Mouse (Mus musculus): Measurements from ENCODE around the gene Eef1akmt1.

Gene Eef1akmt1

DNA sequence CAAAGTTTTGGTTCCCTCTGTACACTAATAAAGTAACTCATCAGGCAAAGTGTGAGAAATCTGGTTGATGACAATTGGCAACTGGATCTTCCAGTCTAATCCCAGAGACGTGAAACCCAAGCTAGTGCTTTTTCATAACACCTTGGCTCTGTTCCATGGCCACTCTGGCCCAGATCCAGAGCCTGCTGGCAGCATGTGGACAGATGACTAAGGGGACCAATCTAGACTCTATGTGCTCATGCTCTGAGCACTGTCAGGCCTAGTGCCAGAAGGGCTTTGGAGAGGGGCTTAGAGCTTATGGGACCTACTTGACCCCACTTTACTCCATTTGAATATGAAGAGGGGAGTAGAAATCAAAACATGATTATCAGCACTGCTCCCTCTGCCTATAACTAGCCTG lies 36.1 kb upstream of the Eef1akmt1 start:
- Histone ChIP-seq H3K36me3 (ENCODE audit: insufficient read depth, low read length) (peaks cover 79% of the 10 kb centered on the region), H3K9me3 (ENCODE audit: low read length) (no peaks in the 10 kb centered on the region), H3K27me3 (ENCODE audit: insufficient read depth, low read length) (no peaks in the 10 kb centered on the region), H3K4me3 (replicated peaks; ENCODE audit: low read length) (no peak overlapping the region), H3K4me1 (replicated peaks; ENCODE audit: low read depth, low read length) (peaks cover 32% of the 10 kb centered on the region)
- no peak for TF ChIP-seq CTCF (conservative IDR thresholded peaks at IDR 0.05; ENCODE audit: low read length)
- TF ChIP-seq NANOG (IDR thresholded peaks at IDR 0.05; ENCODE audit: borderline replicate concordance, low read length) = no peak

DNA sequence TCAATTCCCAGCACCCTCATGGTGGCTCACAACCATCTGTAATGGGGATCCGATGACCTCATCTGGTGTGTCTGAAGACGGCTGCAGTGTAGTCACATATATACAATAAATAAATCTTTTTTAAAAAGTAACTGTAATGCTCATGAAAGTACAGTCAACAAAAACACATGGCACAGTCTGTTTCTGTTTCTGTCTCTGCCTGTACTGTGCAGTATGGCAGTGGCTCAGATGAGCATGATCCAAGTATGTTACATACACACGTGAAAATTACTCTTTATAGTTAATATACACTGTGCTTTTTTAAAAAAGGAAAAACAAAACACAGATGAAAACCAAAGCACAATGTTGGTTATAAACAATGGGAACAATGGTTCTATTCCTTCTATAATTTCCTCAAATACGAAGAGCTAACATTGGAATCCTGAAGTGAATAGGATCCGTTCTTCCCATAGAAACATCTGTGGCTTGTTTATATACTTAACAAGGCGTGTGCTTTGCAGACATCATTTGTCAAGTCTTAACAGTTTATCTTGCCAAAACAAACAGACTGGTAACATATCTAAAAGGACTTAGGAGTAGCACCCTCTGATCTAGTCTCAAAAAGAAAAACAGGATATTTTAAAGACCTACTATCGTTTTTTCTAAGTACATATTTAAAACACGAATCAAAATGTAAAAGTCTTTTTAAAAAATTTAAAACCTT lies 35.4 kb upstream of the Eef1akmt1 start:
- no peaks in the 10 kb centered on the region for H3K27me3 ChIP-seq (ENCODE audit: insufficient read depth, low read length)
- peaks cover 27% of the 10 kb centered on the region for H3K4me1 ChIP-seq (replicated peaks; ENCODE audit: low read depth, low read length)
- TF ChIP-seq CTCF (conservative IDR thresholded peaks at IDR 0.05; ENCODE audit: low read length) (no peak), NANOG (IDR thresholded peaks at IDR 0.05; ENCODE audit: borderline replicate concordance, low read length) (no peak), POU5F1 (IDR thresholded peaks at IDR 0.05; ENCODE audit: borderline replicate concordance, low read length) (no peak)
- H3K9me3 ChIP-seq (ENCODE audit: low read length) = no peaks in the 10 kb centered on the region
- H3K36me3 ChIP-seq (ENCODE audit: insufficient read depth, low read length) = peaks cover 82% of the 10 kb centered on the region
- no peak overlapping the region for H3K4me3 ChIP-seq (replicated peaks; ENCODE audit: low read length)

- no peak for TF ChIP-seq NANOG (IDR thresholded peaks at IDR 0.05; ENCODE audit: borderline replicate concordance, low read length)
- TF ChIP-seq CTCF (conservative IDR thresholded peaks at IDR 0.05; ENCODE audit: low read length) = no peak
- TF ChIP-seq POU5F1 (IDR thresholded peaks at IDR 0.05; ENCODE audit: borderline replicate concordance, low read length) = no peak
- no peaks in the 10 kb centered on the region for H3K4me1 ChIP-seq (replicated peaks; ENCODE audit: low read depth, low read length)
- H3K36me3 ChIP-seq (ENCODE audit: insufficient read depth, low read length) = peaks cover 94% of the 10 kb centered on the region
- no peak overlapping the region for H3K4me3 ChIP-seq (replicated peaks; ENCODE audit: low read length)
- no peaks in the 10 kb centered on the region for H3K27me3 ChIP-seq (ENCODE audit: insufficient read depth, low read length)
- H3K9me3 ChIP-seq (ENCODE audit: low read length) = no peaks in the 10 kb centered on the region
Observed at GRCm38 (mm10) chr14:57593279-57593678, 21.9 kb upstream of the Eef1akmt1 start.

GRCm38 (mm10) chr14:57591830-57592229 lies 20.4 kb upstream of the Eef1akmt1 start:
- Histone ChIP-seq H3K4me3 (replicated peaks; ENCODE audit: low read length) (no peak overlapping the region), H3K27me3 (ENCODE audit: insufficient read depth, low read length) (no peaks in the 10 kb centered on the region), H3K36me3 (ENCODE audit: insufficient read depth, low read length) (peaks cover 95% of the 10 kb centered on the region), H3K4me1 (replicated peaks; ENCODE audit: low read depth, low read length) (no peaks in the 10 kb centered on the region), H3K9me3 (ENCODE audit: low read length) (no peaks in the 10 kb centered on the region)
- TF ChIP-seq POU5F1 (IDR thresholded peaks at IDR 0.05; ENCODE audit: borderline replicate concordance, low read length) (no peak), NANOG (IDR thresholded peaks at IDR 0.05; ENCODE audit: borderline replicate concordance, low read length) (no peak), CTCF (conservative IDR thresholded peaks at IDR 0.05; ENCODE audit: low read length) (no peak)

GRCm38 (mm10) chr14:57576364-57577060 lies 5.1 kb upstream of the Eef1akmt1 start:
- peaks cover 44% of the 10 kb centered on the region for H3K36me3 ChIP-seq (ENCODE audit: insufficient read depth, low read length)
- H3K4me3 ChIP-seq (replicated peaks; ENCODE audit: low read length) = no peak overlapping the region
- no peak for TF ChIP-seq CTCF (conservative IDR thresholded peaks at IDR 0.05; ENCODE audit: low read length)
- TF ChIP-seq POU5F1 (IDR thresholded peaks at IDR 0.05; ENCODE audit: borderline replicate concordance, low read length) = no peak
- TF ChIP-seq NANOG (IDR thresholded peaks at IDR 0.05; ENCODE audit: borderline replicate concordance, low read length) = no peak
- H3K27me3 ChIP-seq (ENCODE audit: insufficient read depth, low read length) = no peaks in the 10 kb centered on the region
- H3K4me1 ChIP-seq (replicated peaks; ENCODE audit: low read depth, low read length) = peaks cover 36% of the 10 kb centered on the region
- H3K9me3 ChIP-seq (ENCODE audit: low read length) = no peaks in the 10 kb centered on the region

DNA sequence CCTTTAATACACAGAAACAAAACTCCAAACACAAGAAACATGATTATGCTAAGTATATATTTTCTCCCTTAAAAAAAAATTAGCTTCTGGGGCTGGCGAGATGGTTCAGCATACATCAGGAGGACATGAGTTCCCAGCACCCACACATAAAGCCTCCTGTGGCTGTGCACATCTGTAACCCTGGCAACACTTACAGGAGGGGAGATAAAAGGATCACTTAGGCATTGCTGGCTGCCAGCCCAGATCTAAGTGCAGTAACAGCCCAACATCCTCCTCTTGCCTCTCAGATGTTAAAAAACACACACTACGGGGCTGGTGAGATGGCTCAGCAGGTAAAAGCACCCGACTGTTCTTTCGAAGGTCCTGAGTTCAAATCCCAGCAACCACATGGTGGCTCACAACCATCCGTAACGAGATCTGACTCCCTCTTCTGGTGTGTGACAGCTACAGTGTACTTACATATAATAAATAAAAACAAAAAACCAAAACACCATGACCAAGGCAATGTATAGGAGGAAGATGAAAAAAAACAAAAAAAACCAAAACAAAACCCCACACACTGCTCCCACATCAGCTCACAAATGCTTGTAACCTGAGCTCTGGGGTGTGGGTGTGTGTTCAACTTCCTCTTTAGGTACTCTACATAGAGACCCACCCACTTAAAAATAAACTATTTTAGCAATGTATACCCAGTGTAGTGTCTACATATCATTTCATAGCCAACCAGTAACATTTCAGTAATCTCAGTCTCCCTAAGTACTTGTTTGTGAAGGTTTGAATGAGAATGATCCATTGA lies 3.6 kb upstream of the Eef1akmt1 start:
- Histone ChIP-seq H3K4me3 (replicated peaks; ENCODE audit: low read length) (no peak overlapping the region), H3K36me3 (ENCODE audit: insufficient read depth, low read length) (peaks cover 30% of the 10 kb centered on the region), H3K27me3 (ENCODE audit: insufficient read depth, low read length) (no peaks in the 10 kb centered on the region), H3K4me1 (replicated peaks; ENCODE audit: low read depth, low read length) (peaks cover 44% of the 10 kb centered on the region), H3K9me3 (ENCODE audit: low read length) (no peaks in the 10 kb centered on the region)
- no peak for TF ChIP-seq CTCF (conservative IDR thresholded peaks at IDR 0.05; ENCODE audit: low read length)
- TF ChIP-seq NANOG (IDR thresholded peaks at IDR 0.05; ENCODE audit: borderline replicate concordance, low read length) = no peak
- no peak for TF ChIP-seq POU5F1 (IDR thresholded peaks at IDR 0.05; ENCODE audit: borderline replicate concordance, low read length)

DNA sequence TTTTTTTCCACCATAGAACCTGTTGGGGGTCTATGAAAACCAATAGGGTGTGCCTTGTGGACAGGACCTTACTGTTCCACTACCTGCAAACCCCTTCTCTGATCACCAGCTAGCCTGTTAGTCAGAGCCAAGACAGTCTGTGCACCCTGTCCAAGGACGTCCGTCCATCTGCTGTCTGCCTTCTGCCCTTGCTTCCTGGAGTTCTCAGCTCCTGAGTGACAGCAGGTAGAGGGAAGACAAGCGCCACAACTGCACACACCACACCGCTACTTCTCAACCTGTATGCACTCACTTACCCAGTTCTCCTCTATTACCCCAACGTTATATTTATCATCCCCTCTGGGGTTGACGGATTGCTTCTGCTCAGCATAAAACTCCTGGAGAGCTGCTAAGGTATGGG lies 5.8 kb downstream of the Eef1akmt1 start:
- Histone ChIP-seq H3K4me1 (replicated peaks; ENCODE audit: low read depth, low read length) (peaks cover 37% of the 10 kb centered on the region), H3K27me3 (ENCODE audit: insufficient read depth, low read length) (no peaks in the 10 kb centered on the region), H3K36me3 (ENCODE audit: insufficient read depth, low read length) (peaks cover 41% of the 10 kb centered on the region), H3K9me3 (ENCODE audit: low read length) (no peaks in the 10 kb centered on the region), H3K4me3 (replicated peaks; ENCODE audit: low read length) (no peak overlapping the region)
- no peak for TF ChIP-seq POU5F1 (IDR thresholded peaks at IDR 0.05; ENCODE audit: borderline replicate concordance, low read length)
- no peak for TF ChIP-seq NANOG (IDR thresholded peaks at IDR 0.05; ENCODE audit: borderline replicate concordance, low read length)
- TF ChIP-seq CTCF (conservative IDR thresholded peaks at IDR 0.05; ENCODE audit: low read length) = no peak

GRCm38 (mm10) chr14:57556922-57557321 lies 14.5 kb downstream of the Eef1akmt1 start:
- H3K27me3 ChIP-seq (ENCODE audit: insufficient read depth, low read length) = no peaks in the 10 kb centered on the region; the same call in 1 of the 2 replicates
- no peaks in the 10 kb centered on the region for H3K9me3 ChIP-seq (ENCODE audit: low read length)
- TF ChIP-seq POU5F1 (IDR thresholded peaks at IDR 0.05; ENCODE audit: borderline replicate concordance, low read length) = no peak
- no peak for TF ChIP-seq NANOG (IDR thresholded peaks at IDR 0.05; ENCODE audit: borderline replicate concordance, low read length)
- no peak for TF ChIP-seq CTCF (conservative IDR thresholded peaks at IDR 0.05; ENCODE audit: low read length)
- H3K4me1 ChIP-seq (replicated peaks; ENCODE audit: low read depth, low read length) = peaks cover 20% of the 10 kb centered on the region
- peaks cover 10% of the 10 kb centered on the region; the same call in 1 of the 2 replicates for H3K36me3 ChIP-seq (ENCODE audit: insufficient read depth, low read length)
- H3K4me3 ChIP-seq (replicated peaks; ENCODE audit: low read length) = no peak overlapping the region

All from E14TG2a.4 (cell line).